Mouse (Mus musculus): Measurements from ENCODE around the gene Slc6a20a. TPM values are rescaled to one million over a fixed set of nuclear protein-coding genes. Genes with fewer than 3 reads are reported as not detected.
A peak's percentile ranks its signal among the peaks of the same experiment; 100 is the strongest.

Gene Slc6a20a
- polyA plus RNA-seq, 1 experiment from 2014 or later = 10.7 TPM

DNA sequence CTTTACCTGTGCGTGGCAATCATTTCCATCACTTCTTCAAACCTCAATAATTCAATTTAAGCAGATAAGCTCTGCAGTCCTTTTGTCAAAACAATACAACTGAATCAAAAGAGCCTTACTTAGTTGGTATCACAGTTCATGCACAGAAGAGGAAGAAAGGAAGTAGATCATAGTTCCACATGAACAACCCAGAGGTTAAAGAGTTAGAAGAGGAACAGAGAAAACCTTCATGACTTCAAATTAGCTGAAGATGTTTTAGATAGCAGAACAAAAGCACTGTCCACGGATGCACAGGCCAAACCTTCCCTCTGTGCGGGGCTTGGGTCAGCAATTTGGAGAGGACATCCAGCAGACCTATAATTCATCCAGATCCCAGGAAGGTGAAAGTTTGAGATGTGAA is 47.0 kb downstream of the Slc6a20a start:
- Histone ChIP-seq H3K9ac (no peak overlapping the region), H3K9me3 (no peaks in the 10 kb centered on the region), H3K4me3 (no peak overlapping the region), H3K36me3 (no peaks in the 10 kb centered on the region), H3K4me1 (replicated peaks) (no peaks in the 10 kb centered on the region), H3K27me3 (no peaks in the 10 kb centered on the region), H3K27ac (replicated peaks) (no peak overlapping the region), H3K4me2 (no peak overlapping the region)
- WGBS = 81% methylated on average over 3 of the region's 3 CpGs
- no peak for ATAC-seq (ENCODE audit: low FRiP score, low read depth)

DNA sequence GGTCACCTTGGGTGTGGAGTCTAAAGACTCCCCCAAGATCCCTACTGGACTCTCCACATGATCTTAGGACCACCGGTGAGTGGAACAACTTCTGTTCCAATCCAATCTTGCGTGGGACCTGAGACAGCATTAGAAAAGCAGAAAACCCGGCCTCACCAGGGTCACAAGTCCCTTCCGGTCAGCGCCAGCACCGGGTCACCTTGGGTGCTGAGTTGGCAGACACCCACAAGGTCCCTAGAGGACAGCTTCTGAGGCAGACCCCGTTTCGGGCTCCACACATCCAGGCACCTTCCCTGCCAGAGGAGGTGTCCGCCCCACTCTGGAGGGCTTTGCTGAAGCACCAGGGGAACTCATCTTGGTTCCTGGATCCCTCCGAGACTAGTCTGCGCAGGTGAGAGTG is 52.9 kb downstream of the Slc6a20a start:
- H3K4me3 ChIP-seq = no peak overlapping the region
- 93% methylated on average over 11 of the region's 11 CpGs for WGBS
- H3K9me3 ChIP-seq = no peaks in the 10 kb centered on the region
- H3K27me3 ChIP-seq = no peaks in the 10 kb centered on the region
- ATAC-seq (ENCODE audit: low FRiP score, low read depth) = no peak
- H3K27ac ChIP-seq (replicated peaks) = no peak overlapping the region
- H3K4me2 ChIP-seq = no peak overlapping the region
- H3K4me1 ChIP-seq (replicated peaks) = no peaks in the 10 kb centered on the region
- H3K36me3 ChIP-seq = no peaks in the 10 kb centered on the region
- H3K9ac ChIP-seq = no peak overlapping the region

- Histone ChIP-seq H3K27me3 (no peaks in the 10 kb centered on the region), H3K4me3 (no peak overlapping the region), H3K4me1 (replicated peaks) (no peaks in the 10 kb centered on the region), H3K9me3 (no peaks in the 10 kb centered on the region), H3K27ac (replicated peaks) (no peak overlapping the region), H3K4me2 (no peak overlapping the region), H3K9ac (no peak overlapping the region), H3K36me3 (no peaks in the 10 kb centered on the region)
- WGBS = 97% methylated on average over 2 of the region's 2 CpGs
- ATAC-seq (ENCODE audit: low FRiP score, low read depth) = no peak
Measured at GRCm38 (mm10) chr9:123624741-123625140, 53.9 kb downstream of the Slc6a20a start.

DNA sequence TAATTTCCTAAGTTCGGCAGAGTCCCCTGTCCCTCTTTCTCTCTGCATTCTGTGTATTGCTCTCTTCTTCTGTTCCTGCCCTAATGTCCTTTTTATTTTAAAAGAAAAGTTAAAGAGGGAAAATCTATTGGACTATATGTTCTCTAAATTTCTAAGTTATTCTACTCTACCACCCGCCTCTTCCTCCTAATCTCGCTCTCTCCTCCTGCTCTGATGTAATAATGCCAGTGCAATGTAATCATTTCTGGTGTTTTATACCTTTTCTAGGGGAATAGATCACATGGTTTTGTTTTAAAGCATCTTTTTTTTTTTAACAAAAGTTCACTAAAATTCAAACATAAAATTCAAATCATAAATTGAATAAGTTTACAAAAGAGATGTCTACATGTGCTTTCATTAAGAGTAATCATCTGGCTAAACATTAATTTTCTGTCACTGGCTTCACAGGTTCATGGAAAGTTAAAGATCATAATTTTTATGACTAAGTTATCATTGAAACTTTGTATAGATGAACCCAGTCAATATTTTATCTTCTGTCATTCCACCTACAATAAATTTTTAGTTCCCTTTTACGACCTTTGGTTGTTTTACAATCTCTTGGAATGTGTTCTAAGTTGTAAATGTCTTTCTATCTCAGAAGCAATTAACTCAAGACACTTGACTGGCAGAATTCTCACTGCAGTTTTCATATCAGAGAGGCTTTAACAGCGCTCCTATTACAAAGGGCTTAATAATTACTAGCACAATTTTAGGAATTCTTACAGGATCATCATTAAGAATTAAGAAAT is 58.2 kb downstream of the Slc6a20a start:
- Histone ChIP-seq H3K27me3 (no peaks in the 10 kb centered on the region), H3K4me2 (no peak overlapping the region), H3K9ac (no peak overlapping the region), H3K9me3 (no peaks in the 10 kb centered on the region), H3K4me1 (replicated peaks) (no peaks in the 10 kb centered on the region), H3K4me3 (no peak overlapping the region), H3K27ac (replicated peaks) (no peak overlapping the region), H3K36me3 (no peaks in the 10 kb centered on the region)
- no peak for ATAC-seq (ENCODE audit: low FRiP score, low read depth)
- 90% methylated on average over 5 of the region's 5 CpGs for WGBS

- Histone ChIP-seq H3K4me1 (replicated peaks) (no peaks in the 10 kb centered on the region), H3K9ac (no peak overlapping the region), H3K27me3 (no peaks in the 10 kb centered on the region), H3K27ac (replicated peaks) (no peak overlapping the region), H3K36me3 (no peaks in the 10 kb centered on the region), H3K4me3 (no peak overlapping the region), H3K9me3 (no peaks in the 10 kb centered on the region), H3K4me2 (no peak overlapping the region)
- no peak for ATAC-seq (ENCODE audit: low FRiP score, low read depth)
- WGBS = 88% methylated on average over 1 of the region's 1 CpGs
Measured at GRCm38 (mm10) chr9:123601529-123601928, 77.2 kb downstream of the Slc6a20a start.

DNA sequence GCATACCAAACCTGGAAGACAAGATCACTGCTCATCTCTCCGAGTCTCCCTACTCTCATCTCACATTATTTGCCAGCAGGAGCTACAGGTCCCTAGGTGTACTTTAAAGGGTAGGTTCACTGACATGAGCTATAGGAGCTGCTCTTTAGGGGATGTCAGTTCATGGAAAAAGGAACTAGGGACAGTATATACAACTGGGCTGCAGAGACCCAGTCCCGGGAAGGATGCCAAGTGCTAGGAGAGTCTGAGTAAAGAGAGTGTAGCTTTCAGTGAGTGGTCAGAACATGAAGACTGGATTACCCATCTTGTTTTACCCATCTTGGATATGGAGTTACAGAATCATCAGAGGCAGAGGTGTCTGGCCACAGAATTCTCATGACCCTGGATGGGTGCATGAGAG is 81.3 kb downstream of the Slc6a20a start:
- no peaks in the 10 kb centered on the region for H3K27me3 ChIP-seq
- peaks cover 9% of the 10 kb centered on the region for H3K36me3 ChIP-seq
- ATAC-seq (ENCODE audit: low FRiP score, low read depth) = 0 out of 2 replicates have a peak, but pooled peaks have one; percentile 6
- no peak overlapping the region for H3K9ac ChIP-seq
- no peak overlapping the region for H3K27ac ChIP-seq (replicated peaks)
- H3K4me1 ChIP-seq (replicated peaks) = no peaks in the 10 kb centered on the region
- no peak overlapping the region for H3K4me3 ChIP-seq
- no peak overlapping the region for H3K4me2 ChIP-seq
- 96% methylated on average over 2 of the region's 2 CpGs for WGBS
- H3K9me3 ChIP-seq = no peaks in the 10 kb centered on the region

GRCm38 (mm10) chr9:123596910-123597309 is 81.8 kb downstream of the Slc6a20a start:
- Histone ChIP-seq H3K9me3 (no peaks in the 10 kb centered on the region), H3K4me1 (replicated peaks) (no peaks in the 10 kb centered on the region), H3K9ac (no peak overlapping the region), H3K36me3 (peaks cover 9% of the 10 kb centered on the region), H3K27me3 (no peaks in the 10 kb centered on the region), H3K4me2 (no peak overlapping the region), H3K4me3 (no peak overlapping the region), H3K27ac (replicated peaks) (no peak overlapping the region)
- WGBS = 94% methylated on average over 2 of the region's 2 CpGs
- 0 out of 2 replicates have a peak, but pooled peaks have one; percentile 38 for ATAC-seq (ENCODE audit: low FRiP score, low read depth)

GRCm38 (mm10) chr9:123595194-123595593 is 83.5 kb downstream of the Slc6a20a start:
- 95% methylated on average over 4 of the region's 4 CpGs for WGBS
- ATAC-seq (ENCODE audit: low FRiP score, low read depth) = no peak
- H3K4me3 ChIP-seq = no peak overlapping the region

GRCm38 (mm10) chr9:123589240-123589910 is 89.3 kb downstream of the Slc6a20a start:
- ATAC-seq (ENCODE audit: low FRiP score, low read depth) = no peak
- Histone ChIP-seq H3K27ac (replicated peaks) (no peak overlapping the region), H3K4me1 (replicated peaks) (no peaks in the 10 kb centered on the region), H3K4me2 (no peak overlapping the region), H3K9me3 (no peaks in the 10 kb centered on the region), H3K9ac (no peak overlapping the region), H3K27me3 (no peaks in the 10 kb centered on the region), H3K36me3 (peaks cover 35% of the 10 kb centered on the region), H3K4me3 (no peak overlapping the region)
- WGBS = 85% methylated on average over 7 of the region's 7 CpGs

More at GRCm38 (mm10) chr9:123595194-123595593, 83.5 kb downstream of the Slc6a20a start:
- no peaks in the 10 kb centered on the region for H3K4me1 ChIP-seq (replicated peaks)
- no peak overlapping the region for H3K9ac ChIP-seq
- H3K4me2 ChIP-seq = no peak overlapping the region
- no peaks in the 10 kb centered on the region for H3K9me3 ChIP-seq
- no peaks in the 10 kb centered on the region for H3K27me3 ChIP-seq
- H3K27ac ChIP-seq (replicated peaks) = no peak overlapping the region
- H3K36me3 ChIP-seq = peaks cover 12% of the 10 kb centered on the region

Other genes with a start within 250 kb of the Slc6a20a start
- gene Limd1, start 200.2 kb downstream of the Slc6a20a start, polyA plus RNA-seq (2015; fragmentation: Nextera tagmentation; extraction: Ambion mirVana) = 13.8 and 14.3 TPM in 2 replicates
- gene Sacm1l, start 149.1 kb downstream of the Slc6a20a start, polyA plus RNA-seq (2015; fragmentation: Nextera tagmentation; extraction: Ambion mirVana) = 51.2 and 52.9 TPM in 2 replicates
- 0.37 and 0.51 TPM in 2 replicates for gene Slc6a20b, start 46.3 kb downstream of the Slc6a20a start, polyA plus RNA-seq (2015; fragmentation: Nextera tagmentation; extraction: Ambion mirVana)
- 0.25 and 0.49 TPM in 2 replicates for gene Ccr9, start 446 bp downstream of the Slc6a20a start, polyA plus RNA-seq (2015; fragmentation: Nextera tagmentation; extraction: Ambion mirVana)
- gene Lztfl1, start 38.8 kb upstream of the Slc6a20a start, polyA plus RNA-seq (2015; fragmentation: Nextera tagmentation; extraction: Ambion mirVana) = 44.2 and 52.0 TPM in 2 replicates
- gene Cxcr6, start 127.6 kb upstream of the Slc6a20a start, polyA plus RNA-seq (2015; fragmentation: Nextera tagmentation; extraction: Ambion mirVana) = 0.24 and 0.25 TPM in 2 replicates
- gene Fyco1, start 173.0 kb upstream of the Slc6a20a start, polyA plus RNA-seq (2015; fragmentation: Nextera tagmentation; extraction: Ambion mirVana) = 14.0 and 14.6 TPM in 2 replicates
- 0.05 TPM in 1 of 2 replicates, not detected in the other for gene Xcr1, start 183.1 kb upstream of the Slc6a20a start, polyA plus RNA-seq (2015; fragmentation: Nextera tagmentation; extraction: Ambion mirVana)